Mouse (Mus musculus) layer of hippocampus, adult 9-11 months (tissue): Measurements from ENCODE around the gene Pigc.

ENCODE experiments used
- DNase-seq: peaks from one replicate; pipeline ENCODE4 v3.0.0; 2022

The Pigc gene

DNA sequence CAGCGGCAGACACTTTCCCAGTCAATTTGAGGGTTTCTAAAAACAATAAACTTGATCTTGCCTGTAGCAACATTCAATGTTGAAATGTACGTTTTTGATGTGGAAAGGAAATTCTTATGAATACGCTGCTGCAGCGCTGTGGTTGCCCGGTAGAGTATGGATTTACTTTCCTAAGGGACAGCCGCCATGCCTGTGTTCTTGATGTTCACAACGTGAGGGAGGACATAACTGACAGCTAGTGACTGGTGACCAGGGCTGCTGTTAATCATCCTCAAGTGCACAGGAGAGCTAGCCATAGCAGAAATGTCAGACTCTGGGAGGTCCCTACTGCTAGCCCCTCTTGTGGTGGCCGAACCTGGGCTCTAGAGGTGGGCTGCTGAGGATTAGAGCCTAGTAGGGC lies 40.1 kb downstream of the Pigc start:
- DNase-seq: no peak

DNA sequence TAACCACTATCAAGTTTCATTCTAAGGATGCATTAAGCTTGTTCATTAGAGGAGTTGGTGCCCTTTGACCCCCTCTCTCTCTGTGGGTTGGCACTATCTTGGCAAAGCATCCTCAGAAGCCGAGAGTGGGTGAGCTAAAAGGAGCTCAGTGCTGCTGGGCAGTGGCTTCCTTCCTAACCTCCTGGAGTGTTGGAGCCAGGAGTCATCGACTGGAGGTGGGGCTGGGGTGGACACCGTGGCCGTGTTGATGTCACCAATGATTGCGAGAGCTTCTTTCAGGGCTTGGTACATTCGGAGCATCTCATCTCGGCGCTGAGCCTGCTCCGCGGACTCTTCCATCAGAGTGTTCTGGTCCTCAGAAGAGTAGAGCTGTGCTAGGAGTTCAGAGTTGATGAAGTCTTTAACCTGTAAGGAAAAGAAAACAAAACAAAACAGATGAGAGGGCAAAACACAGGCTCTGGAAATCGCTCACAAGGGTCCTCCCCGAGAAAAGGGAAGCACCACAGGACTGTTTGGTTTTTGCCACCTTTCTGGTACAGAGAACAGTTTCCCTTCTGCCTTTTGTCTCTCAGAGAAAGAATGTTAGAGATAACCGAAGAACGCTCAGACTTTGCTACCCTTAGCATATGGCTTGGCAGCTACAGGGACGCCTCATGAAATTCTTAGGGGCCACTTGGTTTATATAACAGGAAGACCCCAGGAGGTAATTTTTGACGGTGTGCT lies 42.7 kb downstream of the Pigc start:
- DNase-seq: no peak

DNA sequence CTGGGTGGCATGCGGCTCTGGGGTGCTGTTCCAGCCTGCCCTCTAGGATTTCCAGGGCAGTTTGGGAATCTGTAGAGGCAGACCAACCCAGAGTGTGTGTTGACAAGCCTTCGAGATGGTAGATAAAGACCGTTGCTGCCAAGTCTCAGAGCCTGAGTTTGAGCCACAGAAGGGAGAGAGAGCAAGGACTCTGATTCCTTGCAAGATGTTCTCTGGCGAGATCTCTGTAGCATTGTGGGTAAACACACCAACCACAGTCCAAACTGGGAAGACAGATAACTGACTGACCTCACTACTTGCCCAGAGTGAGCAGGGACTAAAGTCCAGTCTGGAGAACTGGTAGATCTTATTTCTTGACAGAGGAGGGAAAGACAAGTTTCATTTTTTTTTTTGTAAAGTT lies 44.6 kb downstream of the Pigc start:
- no peak for DNase-seq

DNA sequence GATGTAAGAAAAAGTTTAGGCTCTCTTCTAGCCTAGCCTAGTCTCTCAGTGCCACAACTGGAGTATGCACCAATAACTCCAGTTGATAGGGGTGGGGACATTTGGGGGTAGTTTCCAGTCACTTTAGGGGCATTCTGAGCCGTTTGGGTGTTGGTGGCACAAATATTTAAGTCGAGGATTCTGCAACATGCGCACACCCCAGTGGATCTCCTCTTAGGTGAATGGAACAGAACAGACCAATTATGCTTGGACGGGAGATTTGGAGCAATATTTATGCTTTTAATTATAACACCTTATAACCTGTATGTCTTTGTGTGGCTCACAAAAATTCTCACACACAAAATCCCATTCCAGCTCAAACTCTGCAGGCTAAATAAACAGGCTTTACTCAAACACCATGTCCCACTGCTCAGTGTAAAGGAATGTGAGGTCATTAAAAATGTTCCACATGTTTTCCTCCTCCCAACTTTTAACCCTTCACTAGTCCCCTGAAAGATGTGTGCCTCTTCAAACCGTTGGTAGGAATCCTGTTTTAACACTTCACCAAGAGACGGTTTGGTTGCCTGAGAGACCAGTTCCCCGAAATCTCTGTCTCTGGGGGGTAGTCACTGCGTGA lies 46.4 kb downstream of the Pigc start:
- DNase-seq: no peak

DNA sequence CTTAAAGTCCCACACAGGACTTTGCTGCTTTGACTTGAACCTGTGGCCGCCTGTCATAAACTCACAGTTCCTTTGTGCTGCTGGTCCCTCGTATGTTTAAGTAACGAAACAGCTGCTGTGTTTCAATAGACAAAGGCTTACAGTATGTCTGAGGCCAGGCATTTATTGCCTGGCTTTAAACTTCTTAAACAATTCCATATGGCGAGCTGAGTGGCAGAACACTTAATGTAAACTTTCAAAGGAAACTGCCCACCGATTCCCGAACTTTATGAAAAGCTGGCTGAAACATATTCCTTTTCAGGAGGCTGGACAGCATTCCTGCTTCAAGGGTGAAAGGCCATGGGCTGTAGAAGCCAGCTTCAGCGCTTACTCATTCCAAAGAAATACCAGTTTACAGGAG lies 48.0 kb downstream of the Pigc start:
- no peak for DNase-seq

DNA sequence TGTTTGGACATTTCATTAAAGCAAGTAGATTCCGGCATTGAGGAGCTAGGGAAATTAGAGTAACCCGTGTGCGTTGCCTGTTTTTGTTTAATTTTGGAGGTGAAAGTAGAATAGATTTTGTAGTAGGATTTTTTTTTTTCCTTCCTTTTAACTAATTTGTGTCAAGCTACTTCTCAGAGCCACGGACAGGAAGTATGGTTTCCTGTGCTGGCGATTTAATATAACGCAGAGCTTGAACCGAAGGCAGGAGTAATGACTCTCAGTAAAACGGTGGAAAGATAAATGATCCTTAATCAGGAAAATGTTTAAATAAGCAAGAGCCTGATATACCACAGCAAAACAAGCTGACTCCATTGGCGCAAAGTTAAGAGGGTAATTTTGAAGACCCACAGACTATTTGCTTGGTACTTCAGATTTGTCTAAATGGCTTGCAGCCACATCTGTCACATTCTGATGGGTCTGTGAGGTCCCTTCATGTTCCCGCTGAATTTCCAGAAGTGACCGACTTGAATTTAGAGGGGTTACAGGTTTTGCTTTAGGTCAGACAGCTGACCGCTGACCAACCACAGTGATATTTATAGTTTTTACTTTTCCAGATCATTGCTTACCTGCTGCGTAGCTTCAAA lies 49.1 kb downstream of the Pigc start:
- DNase-seq: no peak

DNA sequence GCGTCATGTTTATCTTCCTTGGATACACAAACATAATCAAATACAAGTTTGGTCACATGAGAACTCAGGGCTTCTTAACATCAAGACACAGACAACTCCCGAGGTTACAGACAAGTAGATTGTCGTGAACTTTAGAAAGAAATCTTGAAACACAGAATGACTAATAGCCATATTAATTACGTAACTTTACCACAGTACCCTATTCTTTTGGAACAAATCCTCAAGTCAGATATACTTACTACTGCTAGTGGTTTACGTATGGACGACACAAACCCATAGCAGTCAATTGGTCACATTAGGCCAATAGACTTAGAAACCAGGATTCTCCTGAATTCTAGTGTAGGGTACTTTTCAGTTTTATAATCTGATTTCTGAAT lies 49.6 kb downstream of the Pigc start:
- no peak for DNase-seq

DNA sequence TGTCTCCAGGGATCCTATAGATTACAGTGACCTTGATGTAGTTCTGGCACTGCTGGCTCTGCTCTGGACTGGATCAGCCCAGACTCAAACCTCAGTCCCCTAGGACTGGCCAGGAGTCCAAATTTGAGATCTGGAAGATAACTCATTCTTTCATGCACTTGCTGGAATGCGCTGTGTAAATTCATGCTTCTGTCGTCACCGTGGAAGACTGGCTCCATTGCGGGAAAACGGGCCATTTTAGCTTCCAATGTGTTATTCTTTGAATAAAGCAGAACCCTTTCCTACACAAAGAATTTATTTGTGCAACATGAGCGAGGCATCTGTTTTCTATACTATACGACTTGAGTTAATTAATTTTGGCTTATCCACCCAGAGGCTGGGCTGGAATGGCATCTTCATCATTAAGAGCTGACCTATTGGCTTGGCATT lies 51.3 kb downstream of the Pigc start:
- DNase-seq: no peak

DNA sequence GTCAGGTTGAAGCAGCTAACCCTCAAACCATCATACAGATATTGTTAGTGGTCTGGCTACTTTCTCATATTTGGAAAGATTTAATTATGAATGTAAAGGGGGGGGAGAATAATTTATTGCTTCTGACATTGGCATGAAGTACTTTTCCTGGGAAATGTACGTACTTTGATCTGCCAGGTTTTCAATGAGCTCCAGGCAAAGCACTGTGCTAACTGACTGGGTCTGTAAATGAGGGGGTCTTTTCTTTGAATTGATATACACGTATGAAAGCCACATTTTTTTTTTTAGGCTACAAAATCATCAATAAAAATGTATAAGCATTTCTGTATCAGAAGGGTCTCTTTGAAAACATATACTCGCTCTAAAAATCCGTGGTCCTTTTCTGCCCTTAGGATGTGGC lies 51.8 kb downstream of the Pigc start:
- DNase-seq: no peak
